Mouse (Mus musculus) T-helper 1 cell (primary cell): ENCODE data around the gene Ccsap.

Experiments used
- in situ Hi-C: fragments of 300-600 bp; cut with MboI, MseI; formaldehyde crosslinking; loops from one replicate; pipeline ENCODE4 v1.15.1; 2025; ENCODE audit warnings: high pct_unique_total_duplicates

Ccsap gene

DNA sequence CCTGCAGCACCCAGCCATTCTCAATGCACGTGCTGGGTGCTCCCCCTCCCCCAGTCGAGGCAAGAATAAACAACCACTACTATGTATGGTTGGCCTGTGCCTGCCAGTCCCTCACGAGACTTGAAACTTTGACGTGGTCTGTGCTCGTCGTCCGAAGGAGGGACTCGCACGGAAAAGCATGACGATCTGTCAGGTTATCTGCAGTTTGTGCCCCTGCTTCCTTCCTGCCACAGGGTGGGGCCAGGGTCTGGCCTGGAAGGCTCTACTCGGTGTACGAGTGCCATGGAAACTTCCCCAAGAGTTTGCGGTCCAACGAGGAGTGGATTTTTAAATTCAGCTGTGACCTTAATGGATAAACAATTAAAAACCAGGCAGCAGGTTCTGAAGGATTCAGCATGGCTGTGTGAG lies 53.0 kb downstream of the Ccsap start:
- in situ Hi-C loops: no loop called here

DNA sequence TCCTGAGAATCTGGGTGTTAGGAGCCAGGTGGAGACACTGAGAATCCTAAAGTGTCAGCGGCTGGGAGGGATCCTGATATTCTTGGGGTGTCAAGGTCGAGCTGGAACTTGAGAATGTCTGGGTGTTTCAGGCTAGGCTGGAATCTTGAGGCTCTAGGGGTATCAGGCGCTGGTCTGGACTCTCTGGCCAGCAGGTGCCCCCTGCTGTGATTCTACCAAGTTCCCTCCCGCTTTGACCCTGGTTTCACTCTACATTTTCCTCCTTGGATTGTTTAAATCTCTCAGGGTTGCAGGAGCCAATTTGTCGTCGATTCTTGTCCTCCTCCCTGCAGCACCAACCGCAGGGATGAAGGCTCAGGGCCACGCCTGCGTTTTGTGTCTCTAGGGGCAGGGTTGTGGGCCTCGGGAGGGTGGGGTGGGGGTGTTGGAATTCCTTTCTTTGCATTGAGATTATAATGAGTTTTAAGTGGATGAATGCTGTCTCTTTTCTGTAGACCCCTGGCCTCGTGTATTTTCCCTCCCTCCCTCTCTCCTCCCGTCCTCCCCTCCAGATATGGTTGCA lies 53.6 kb downstream of the Ccsap start:
- in situ Hi-C loops: no loop called here

DNA sequence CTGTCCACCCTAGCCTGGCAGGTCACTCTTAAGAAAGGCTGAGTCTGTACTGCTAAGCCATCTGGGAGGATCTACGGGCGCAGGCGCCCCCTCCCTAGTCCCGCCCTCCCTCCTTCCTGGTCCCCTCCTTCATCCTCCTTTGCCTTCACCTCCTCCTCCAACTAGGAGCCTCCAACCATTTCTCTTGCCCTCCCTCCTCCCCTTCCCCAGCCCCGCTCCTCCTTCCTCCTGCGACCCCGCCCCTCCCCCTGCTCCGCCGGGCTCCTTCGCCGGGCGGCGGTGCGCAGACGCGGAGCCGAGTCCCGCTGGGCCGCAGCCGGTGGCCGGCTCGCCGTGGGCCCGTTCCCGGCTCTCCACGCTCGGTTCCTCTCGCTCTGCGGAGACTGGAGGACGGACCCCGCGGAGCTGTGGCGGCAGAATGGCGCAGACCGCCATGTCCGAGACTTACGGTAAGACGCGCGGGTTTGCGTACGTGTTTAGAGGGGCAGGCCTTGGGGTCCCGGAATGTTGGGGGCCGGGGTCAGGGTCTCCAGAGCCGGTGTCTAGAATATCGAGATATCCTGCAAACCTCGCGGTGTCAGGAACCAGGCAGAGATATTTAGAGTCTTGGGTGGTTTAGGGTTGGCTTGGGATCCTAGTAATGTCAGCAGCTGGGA lies 54.2 kb downstream of the Ccsap start, which contains the start of gene Rab4a:
Rab4a (plus strand) TSS at position 268 of the 656 bp plus-strand sequence.
- in situ Hi-C loops: no loop called here

GRCm38 (mm10) chr8:123805209-123805717 lies 54.7 kb downstream of the Ccsap start:
- in situ Hi-C loops: no loop called here

GRCm38 (mm10) chr8:123804586-123804985 lies 55.4 kb downstream of the Ccsap start:
- in situ Hi-C loops: no loop called here

DNA sequence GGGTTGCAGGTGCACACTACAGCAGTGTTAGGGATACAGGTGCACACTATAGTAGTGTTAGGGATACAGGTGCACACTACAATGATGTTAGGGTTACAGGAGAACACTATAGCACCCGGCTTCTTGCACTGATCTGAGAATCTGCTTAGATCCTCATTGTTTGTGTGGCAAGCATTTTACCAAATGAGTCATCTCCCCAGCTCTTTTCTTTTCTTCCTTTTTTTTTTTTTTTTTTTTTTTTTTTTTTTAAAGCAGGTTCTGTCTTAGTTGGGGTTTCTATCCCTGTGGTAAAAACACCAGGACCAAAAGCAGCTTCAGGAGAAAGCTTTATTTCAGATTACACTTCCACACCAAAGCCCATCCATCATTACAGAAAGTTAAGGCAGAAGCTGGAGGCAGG lies 56.4 kb downstream of the Ccsap start:
- in situ Hi-C loops: no loop called here

DNA sequence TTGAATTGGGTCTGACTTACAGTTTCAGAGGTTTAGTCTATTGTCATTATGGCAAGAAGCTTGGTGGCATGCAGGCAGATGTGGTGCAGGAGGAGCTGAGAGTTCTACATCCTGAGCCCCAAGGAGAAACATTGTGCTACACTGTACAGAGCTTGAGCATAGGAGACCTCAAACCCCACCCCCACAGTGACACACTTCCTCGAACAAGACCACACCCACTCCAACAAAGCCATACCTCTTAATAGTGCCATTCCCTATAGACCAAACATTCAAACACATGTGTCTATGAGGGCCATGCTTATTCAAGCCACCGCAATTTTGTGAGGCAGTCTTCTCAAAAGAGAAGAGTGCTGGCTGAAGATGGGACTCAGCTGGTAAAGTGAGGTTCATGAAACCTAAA lies 58.5 kb downstream of the Ccsap start:
- in situ Hi-C loops: no loop called here

DNA sequence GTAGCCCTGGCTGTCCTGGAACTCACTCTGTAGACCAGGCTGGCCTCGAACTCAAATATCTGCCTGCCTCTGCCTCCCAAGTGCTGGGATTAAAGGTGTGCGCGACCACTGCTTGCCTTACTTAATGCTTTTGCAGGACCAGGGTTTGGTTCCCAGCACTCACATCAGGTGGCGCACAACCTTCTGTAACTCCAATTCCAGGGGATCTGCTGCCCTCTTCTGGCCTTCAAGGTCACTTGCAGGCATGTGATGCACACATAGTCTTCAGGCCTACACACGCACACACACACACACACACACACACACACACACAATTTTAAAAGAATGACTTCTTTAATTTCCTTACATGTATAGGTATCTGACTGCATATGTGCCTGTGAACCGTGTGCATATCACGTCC lies 59.1 kb downstream of the Ccsap start:
- in situ Hi-C loops: no loop called here

GRCm38 (mm10) chr8:123799885-123800284 lies 60.1 kb downstream of the Ccsap start:
- in situ Hi-C loops: no loop called here

DNA sequence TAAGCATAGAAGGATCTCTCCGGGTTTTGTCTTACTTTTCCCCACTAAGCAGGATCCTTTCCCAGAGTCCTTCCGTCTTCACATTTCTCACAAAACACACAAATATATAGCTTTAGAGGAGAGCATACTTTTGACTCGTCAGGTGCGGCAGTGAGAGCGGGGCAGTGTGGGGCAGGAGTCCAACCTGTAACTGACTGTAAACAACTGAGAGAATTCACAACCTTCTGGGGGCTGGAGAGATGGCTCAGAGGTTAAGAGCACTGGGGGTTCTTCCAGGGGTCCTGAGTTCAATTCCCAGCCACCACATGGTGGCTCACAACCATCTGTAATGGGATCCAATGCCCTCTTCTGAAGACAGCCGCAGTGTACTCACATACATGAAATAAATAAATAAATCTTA lies 60.6 kb downstream of the Ccsap start:
- in situ Hi-C loops: no loop called here

- in situ Hi-C loops: no loop called here
These were observed 62.1 kb downstream of the Ccsap start for GRCm38 (mm10) chr8:123797928-123798327.

DNA sequence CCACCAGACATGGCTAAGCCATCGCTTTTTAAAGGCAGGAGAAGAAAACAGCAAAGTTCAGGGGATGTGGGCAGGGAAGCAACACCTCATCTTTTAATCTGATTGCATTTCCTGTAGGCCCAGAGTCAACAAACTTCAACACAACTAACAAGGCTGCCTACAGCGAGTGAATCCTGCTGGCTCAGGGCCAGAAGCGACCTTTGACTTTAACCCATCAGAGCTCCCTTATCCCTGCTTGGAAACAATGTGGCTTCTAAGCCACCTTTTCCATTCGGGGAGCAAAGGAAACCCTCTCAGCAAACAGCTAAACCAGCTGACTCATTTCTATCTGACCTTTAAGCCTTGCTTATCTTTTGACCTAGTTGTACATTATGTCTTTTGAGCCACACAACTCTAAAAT lies 63.3 kb downstream of the Ccsap start:
- in situ Hi-C loops: no loop called here

- in situ Hi-C loops: no loop called here
These were observed 65.2 kb downstream of the Ccsap start for GRCm38 (mm10) chr8:123794766-123795165.

DNA sequence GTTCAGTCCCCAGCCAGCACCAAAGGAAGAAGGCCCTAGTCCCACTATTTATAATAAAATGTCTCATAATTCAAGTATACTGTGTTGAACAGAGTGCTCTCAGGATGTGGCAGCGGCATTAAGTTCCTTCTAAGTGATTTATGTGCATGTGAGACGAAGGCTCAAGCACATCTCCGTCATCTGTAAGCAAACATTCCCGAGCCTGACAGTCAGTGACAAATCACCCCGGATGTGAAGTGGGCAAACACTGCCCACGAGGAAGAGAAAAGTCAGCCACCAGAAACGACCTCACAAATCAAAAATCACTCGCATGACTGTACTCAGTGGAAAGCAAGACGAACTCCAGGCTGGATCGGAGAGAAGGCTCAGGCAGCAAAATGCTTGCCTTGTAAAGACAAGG lies 66.1 kb downstream of the Ccsap start:
- in situ Hi-C loops: no loop called here

DNA sequence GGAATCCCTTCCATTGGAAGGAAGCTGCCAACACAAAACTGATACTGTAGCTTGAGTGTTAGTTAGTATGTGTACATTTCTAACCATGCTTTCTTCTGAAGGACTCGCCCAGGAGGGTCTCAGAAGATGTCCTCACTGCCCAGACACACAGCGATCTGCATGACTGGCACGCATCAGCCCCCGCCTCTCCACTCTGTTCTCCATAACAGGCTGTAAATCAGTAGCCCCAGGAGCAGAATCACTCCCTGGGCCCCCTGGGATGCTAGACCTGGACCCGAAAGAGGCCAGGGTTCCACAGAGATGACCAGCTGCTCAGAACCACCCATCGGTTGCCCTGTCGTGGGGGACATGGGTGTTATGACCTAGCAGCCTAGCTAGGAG lies 68.2 kb downstream of the Ccsap start:
- in situ Hi-C loops: no loop called here

DNA sequence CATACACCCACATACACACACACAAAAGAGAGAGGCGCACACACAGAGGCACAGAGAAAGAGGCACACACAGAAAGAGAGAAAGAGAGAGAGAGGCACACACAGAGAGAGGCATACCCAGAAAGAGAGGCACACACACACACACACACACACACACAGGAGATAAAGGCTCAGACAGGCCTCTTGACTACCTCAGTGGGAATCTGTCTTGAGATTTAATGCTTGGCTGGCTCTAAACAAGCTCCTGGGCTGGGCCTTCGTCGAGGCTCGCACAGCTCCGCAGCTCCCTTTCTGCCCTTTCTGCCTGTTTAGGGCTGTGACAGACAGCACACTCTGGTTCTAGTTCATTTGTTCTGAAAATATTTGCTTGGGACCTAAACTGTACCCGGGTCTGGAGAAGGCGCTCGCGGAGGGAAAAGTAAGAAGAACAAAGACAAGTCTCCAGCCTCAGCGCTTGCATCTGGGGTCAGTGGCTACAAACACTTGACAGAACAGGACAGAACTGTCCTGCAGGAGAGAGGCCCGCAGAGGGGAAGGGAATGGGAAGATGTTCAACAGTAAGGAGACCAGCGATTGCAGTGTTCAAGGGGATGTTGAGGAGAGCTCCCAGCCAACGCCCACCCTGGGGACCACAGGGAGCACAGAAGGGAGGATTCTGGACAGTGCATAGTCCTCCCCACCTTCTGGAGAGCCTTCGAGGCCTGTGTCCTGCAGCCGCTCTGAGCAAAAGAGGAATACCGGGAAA lies 68.7 kb downstream of the Ccsap start:
- in situ Hi-C loops: no loop called here
